Mouse (Mus musculus): Measurements from ENCODE around the gene Tsen54. TPM values are rescaled to one million over a fixed set of nuclear protein-coding genes. Genes with fewer than 3 reads are reported as not detected.

Gene Tsen54
- polyA plus RNA-seq, 2 experiments = 9.7 to 12.9 TPM

DNA sequence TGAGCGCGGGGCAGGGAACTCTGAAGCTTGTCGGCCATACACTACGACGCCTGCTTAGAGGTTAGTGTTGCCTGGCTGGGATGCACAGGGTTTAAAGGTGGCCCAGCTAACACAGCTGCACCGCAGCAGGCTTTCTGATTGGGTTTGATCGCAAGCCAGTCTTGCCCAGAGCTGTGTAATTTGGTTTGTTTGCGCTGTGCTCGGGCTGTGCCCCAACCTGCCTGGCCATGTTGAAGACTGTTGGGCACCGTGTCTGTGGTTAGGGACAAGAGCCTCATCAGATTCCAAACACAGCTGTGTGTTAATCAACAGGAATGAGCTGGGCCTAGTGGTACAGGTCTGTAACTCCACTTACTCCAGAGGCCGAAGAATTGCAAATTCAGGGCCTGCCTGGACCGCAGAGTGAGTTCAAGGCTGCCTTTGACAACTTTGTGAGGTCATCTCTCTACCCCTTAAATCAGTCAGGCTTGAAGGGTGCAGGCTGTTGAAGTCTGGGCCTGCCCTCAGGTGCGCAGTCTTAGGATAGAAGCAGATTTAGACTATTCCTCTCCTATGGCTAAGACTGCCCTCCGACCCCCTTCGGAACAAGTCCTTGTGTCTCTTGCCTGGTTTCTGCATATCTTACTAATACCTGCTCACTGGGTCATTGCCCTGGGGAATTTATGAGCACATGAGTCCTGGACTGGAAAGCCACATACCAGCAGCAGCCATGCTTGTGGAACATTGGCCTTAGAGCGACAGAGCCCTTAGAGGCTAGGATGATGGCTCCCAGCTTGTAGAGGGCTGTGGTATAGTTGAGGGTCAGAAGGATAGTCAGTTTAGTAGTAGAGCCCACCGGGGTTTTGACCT lies 36.8 kb upstream of the Tsen54 start:
- Histone ChIP-seq H3K4me2 (ENCODE audit: low read depth) (no peak overlapping the region), H3K4me3 (ENCODE audit: insufficient read depth in 1 of 2, low read depth in 2 of 2, low read length in 2 of 2) (no peak overlapping the region), H3K27me3 (ENCODE audit: control insufficient read depth, insufficient read depth, low read length) (no peaks in the 10 kb centered on the region), H3K4me1 (replicated peaks; ENCODE audit: control insufficient read depth in 2 of 2, insufficient read depth in 2 of 2, low read length in 1 of 2) (peaks cover 29 to 35% of the 10 kb centered on the region in 2 experiments), H3K9ac (replicated peaks) (no peak overlapping the region; the same call in 1 of the 2 replicates), H3K9me3 (ENCODE audit: control insufficient read depth, low read length) (no peaks in the 10 kb centered on the region), H3K27ac (peak overlapping the region; percentile 91), H3K36me3 (replicated peaks; ENCODE audit: control insufficient read depth, insufficient read depth, low read depth) (no peaks in the 10 kb centered on the region)
- ATAC-seq (ENCODE audit: insufficient read depth) = no peak
- 86% methylated on average over 17 of the region's 17 CpGs for WGBS (ENCODE audit: insufficient replicate concordance)
- TF ChIP-seq EP300 (IDR thresholded peaks at IDR 0.05; ENCODE audit: low read depth) (no peak), CTCF (IDR thresholded peaks at IDR 0.05; ENCODE audit: low read depth) (no peak)
- DNase-seq (ENCODE audit: low read depth in 3 of 3, low spot score in 3 of 3) = no peak

GRCm38 (mm10) chr11:115779038-115779571 lies 35.4 kb upstream of the Tsen54 start:
- H3K4me1 ChIP-seq (replicated peaks; ENCODE audit: control insufficient read depth in 2 of 2, insufficient read depth in 2 of 2, low read length in 1 of 2) = peaks cover 29 to 35% of the 10 kb centered on the region in 2 experiments
- WGBS (ENCODE audit: insufficient replicate concordance) = under 1% methylated on average over 9 of the region's 9 CpGs
- H3K4me3 ChIP-seq (ENCODE audit: insufficient read depth in 1 of 2, low read depth in 2 of 2, low read length in 2 of 2) = peak overlapping the region; percentile 30 to 41
- ATAC-seq (ENCODE audit: insufficient read depth) = peak; percentile 94
- H3K9me3 ChIP-seq (ENCODE audit: control insufficient read depth, low read length) = no peaks in the 10 kb centered on the region
- DNase-seq (ENCODE audit: low read depth in 3 of 3, low spot score in 3 of 3) = peak; percentile 70 to 73 (median 71)
- TF ChIP-seq CTCF (IDR thresholded peaks at IDR 0.05; ENCODE audit: low read depth) = peak; percentile 9; the same call in 1 of the 2 replicates
- peak; percentile 66 for TF ChIP-seq EP300 (IDR thresholded peaks at IDR 0.05; ENCODE audit: low read depth)
- peak overlapping the region; percentile 75 for H3K4me2 ChIP-seq (ENCODE audit: low read depth)
- H3K27ac ChIP-seq = peak overlapping the region; percentile 91
- no peaks in the 10 kb centered on the region for H3K36me3 ChIP-seq (replicated peaks; ENCODE audit: control insufficient read depth, insufficient read depth, low read depth)
- H3K27me3 ChIP-seq (ENCODE audit: control insufficient read depth, insufficient read depth, low read length) = no peaks in the 10 kb centered on the region
- peak overlapping the region; percentile 69 for H3K9ac ChIP-seq (replicated peaks)

GRCm38 (mm10) chr11:115780141-115781070 lies 34.1 kb upstream of the Tsen54 start:
- Histone ChIP-seq H3K4me1 (replicated peaks; ENCODE audit: control insufficient read depth in 2 of 2, insufficient read depth in 2 of 2, low read length in 1 of 2) (peaks cover 29 to 35% of the 10 kb centered on the region in 2 experiments), H3K4me3 (ENCODE audit: insufficient read depth in 1 of 2, low read depth in 2 of 2, low read length in 2 of 2) (no peak overlapping the region; a peak in 1 of 4 replicates)

GRCm38 (mm10) chr11:115786473-115786872 lies 28.1 kb upstream of the Tsen54 start:
- no peaks in the 10 kb centered on the region for H3K27me3 ChIP-seq (ENCODE audit: control insufficient read depth, insufficient read depth, low read length)
- ATAC-seq (ENCODE audit: insufficient read depth) = no peak
- no peak overlapping the region for H3K9ac ChIP-seq (replicated peaks)
- H3K9me3 ChIP-seq (ENCODE audit: control insufficient read depth, low read length) = no peaks in the 10 kb centered on the region
- H3K4me2 ChIP-seq (ENCODE audit: low read depth) = no peak overlapping the region
- no peaks in the 10 kb centered on the region; a peak in 1 of 4 replicates for H3K4me1 ChIP-seq (replicated peaks; ENCODE audit: control insufficient read depth in 2 of 2, insufficient read depth in 2 of 2, low read length in 1 of 2)
- no peak overlapping the region for H3K27ac ChIP-seq
- DNase-seq (ENCODE audit: low read depth in 3 of 3, low spot score in 3 of 3) = no peak
- no peak overlapping the region for H3K4me3 ChIP-seq (ENCODE audit: insufficient read depth in 1 of 2, low read depth in 2 of 2, low read length in 2 of 2)
- no peak for TF ChIP-seq CTCF (IDR thresholded peaks at IDR 0.05; ENCODE audit: low read depth)
- no peak for TF ChIP-seq EP300 (IDR thresholded peaks at IDR 0.05; ENCODE audit: low read depth)
- peaks cover 5% of the 10 kb centered on the region; the same call in 1 of the 2 replicates for H3K36me3 ChIP-seq (replicated peaks; ENCODE audit: control insufficient read depth, insufficient read depth, low read depth)
- WGBS (ENCODE audit: insufficient replicate concordance) = 79% methylated on average over 6 of the region's 6 CpGs

More at GRCm38 (mm10) chr11:115780141-115781070, 34.1 kb upstream of the Tsen54 start:
- H3K27ac ChIP-seq = peak overlapping the region; percentile 91
- 44% methylated on average over 20 of the region's 20 CpGs for WGBS (ENCODE audit: insufficient replicate concordance)
- no peaks in the 10 kb centered on the region; the same call in 1 of the 2 replicates for H3K36me3 ChIP-seq (replicated peaks; ENCODE audit: control insufficient read depth, insufficient read depth, low read depth)
- no peak for TF ChIP-seq CTCF (IDR thresholded peaks at IDR 0.05; ENCODE audit: low read depth)
- no peak for TF ChIP-seq EP300 (IDR thresholded peaks at IDR 0.05; ENCODE audit: low read depth)
- H3K27me3 ChIP-seq (ENCODE audit: control insufficient read depth, insufficient read depth, low read length) = no peaks in the 10 kb centered on the region
- H3K9ac ChIP-seq (replicated peaks) = peak overlapping the region; percentile 69
- H3K9me3 ChIP-seq (ENCODE audit: control insufficient read depth, low read length) = no peaks in the 10 kb centered on the region
- ATAC-seq (ENCODE audit: insufficient read depth) (no peak), DNase-seq (ENCODE audit: low read depth in 3 of 3, low spot score in 3 of 3) (no peak)
- H3K4me2 ChIP-seq (ENCODE audit: low read depth) = peak overlapping the region; percentile 75
